Mouse (Mus musculus): ENCODE measurements around the gene Zfp628.

Gene Zfp628

DNA sequence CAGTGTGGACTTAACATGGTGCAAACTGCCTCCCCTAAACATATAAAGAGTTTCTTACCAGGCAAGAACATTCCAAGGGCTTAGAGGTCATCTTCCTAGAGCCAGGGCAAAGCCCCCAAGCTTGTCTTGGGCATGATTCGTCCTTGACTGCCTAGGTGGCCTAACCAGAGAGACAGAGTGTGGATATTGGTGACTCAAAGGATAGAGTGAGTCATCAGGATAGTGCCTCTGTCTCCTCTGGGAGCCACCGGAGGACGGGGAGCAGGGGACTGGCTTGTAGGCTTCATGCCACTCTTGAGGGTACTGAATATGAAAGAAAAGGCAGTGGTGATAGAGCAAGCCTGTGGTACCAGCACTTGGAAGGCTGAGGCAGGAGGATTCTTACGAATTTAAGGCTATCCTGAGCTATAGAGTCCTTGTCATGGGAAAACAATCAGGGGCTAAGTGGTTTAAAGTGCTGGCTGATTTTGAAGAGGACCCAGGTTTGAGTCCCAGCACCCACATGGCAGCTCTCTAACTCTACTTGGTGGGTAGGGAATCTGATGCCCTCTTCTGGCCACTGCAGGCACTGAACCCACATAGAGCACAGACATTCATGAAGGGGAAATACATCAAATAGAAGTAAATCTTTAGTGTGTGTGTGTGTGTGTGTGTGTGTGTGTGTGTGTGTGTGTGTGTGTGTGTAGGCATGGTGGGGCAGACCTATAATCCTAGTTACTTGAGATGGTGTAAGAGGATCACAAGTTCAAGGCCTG, 19.3 kb downstream of the Zfp628 start:
- ATAC-seq (ENCODE audit: insufficient number of reproducible peaks, low FRiP score, low TSS enrichment) = no peak

DNA sequence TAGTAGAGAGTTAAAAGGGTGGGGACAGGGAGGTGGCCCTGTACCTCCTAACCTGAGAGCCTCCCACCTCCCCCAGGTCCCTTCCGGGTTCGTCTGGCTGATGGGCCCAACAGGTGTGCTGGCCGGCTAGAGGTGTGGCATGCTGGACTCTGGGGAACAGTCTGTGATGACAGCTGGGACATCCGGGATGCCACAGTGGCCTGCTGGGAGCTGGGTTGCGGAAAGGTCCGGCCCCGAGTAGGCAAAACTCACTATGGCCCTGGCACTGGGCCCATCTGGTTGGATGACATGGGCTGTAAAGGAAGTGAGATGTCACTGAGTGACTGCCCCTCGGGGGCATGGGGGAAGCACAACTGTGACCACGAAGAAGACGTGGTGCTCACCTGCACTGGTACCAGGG, 21.8 kb downstream of the Zfp628 start:
- no peak for ATAC-seq (ENCODE audit: insufficient number of reproducible peaks, low FRiP score, low TSS enrichment)

DNA sequence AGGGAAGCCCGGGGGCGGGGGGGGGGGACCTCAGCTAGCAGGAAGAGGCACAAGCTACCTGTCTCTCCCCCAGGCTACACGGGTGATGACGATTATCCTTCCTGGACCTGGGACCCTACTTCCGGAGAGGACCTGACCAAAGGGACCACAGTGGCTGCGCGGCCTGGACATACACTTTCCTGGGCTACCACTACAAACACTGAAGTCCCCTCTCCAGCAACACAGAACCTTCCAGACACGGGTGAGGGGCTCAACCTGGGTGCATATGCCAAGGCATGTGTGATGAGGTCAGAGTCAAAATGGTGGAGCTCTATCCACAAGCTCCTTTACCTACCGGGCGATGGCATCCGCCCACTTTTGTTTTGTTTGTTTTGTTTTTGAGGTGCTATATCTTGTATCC, 22.4 kb downstream of the Zfp628 start:
- no peak for ATAC-seq (ENCODE audit: insufficient number of reproducible peaks, low FRiP score, low TSS enrichment)

DNA sequence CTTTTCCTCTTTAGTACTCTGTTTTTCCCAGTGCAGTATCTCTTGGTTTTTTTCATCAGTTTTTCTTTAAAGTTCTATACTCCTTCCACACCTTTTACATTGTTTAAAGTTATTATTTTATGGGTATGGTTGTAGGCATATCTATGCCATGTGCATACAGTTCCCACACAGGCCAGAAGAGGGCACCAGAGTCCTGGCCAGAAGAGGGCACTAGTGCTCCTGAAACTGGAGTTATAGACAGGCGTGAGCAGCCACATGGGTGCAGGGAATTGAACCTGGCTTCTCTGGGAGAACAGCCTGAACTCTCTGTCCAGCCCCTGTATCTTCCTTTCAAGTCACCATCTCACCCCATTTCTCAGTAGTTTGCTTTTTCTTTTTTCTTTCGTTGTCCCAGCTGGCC, 23.4 kb downstream of the Zfp628 start:
- ATAC-seq (ENCODE audit: insufficient number of reproducible peaks, low FRiP score, low TSS enrichment) = no peak

DNA sequence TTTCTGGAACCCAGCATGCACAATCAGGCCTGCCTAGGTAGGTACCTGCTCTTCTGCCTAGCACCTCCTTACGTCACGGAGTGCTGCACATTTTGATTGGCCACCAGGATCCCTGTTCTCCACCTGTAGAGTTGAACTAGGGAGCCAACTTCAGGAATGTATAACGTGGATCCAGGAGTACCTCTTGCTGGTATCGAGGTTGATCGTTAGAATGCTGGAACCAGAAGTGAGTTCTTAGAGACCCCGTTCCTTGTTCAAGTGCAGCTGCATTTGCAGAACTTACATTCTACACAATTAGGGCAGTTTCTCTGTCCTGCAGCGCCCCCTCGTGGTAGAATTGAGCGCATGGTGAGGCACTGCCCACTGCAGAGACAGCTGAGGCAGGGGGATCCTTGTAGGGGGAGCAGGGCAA, 25.1 kb downstream of the Zfp628 start:
- 0 out of 2 replicates have a peak, but pooled peaks have one; percentile 34 for ATAC-seq (ENCODE audit: insufficient number of reproducible peaks, low FRiP score, low TSS enrichment)

DNA sequence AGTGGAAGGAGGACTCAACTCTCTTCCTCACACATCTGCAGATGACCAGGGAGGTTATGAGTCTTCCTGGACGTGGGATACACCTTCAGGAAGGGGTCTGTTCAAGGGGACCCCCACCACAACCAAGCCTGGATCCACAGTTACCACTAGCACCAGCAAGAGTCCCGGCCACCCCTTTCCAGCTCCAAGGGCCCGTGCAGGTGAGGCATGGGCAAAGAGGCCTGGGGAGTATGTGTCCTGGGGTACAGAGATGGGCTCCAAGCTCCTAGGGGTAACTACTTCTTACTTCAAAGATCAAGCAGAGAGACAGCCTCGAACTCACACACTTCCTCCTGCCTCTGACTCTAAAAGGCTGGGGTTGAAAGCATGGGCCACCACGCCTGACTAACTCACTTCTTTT, 27.7 kb downstream of the Zfp628 start:
- no peak for ATAC-seq (ENCODE audit: insufficient number of reproducible peaks, low FRiP score, low TSS enrichment)

DNA sequence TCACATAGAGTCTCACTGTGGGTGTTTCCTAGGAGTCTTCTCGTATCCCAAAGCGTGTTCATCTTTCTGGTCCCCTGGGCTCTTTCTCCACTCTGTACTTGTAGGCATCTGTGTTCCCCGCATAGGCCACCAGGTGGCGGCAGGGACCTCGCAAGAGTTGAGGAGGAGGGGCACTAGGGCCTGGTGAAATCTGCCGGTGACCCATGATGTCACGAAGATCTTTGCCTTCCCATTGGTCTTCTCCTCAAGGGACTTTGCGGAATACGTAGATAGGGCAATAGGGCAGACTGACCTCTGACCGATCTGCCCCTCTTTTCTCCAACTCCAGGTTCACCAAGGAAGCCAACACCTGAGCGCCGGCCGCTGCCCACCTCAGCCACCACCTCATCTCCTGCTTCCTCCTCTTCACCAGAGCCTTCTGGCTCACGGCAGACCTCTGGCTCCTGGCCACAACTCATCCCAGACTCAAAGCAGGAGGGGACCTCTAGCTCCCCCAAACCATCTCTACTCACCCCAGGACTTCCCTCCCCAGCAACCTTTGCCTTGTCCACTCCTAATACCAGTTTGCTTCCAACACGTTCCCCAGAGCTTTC, 28.3 kb downstream of the Zfp628 start:
- peak; percentile 87 for ATAC-seq (ENCODE audit: insufficient number of reproducible peaks, low FRiP score, low TSS enrichment)

DNA sequence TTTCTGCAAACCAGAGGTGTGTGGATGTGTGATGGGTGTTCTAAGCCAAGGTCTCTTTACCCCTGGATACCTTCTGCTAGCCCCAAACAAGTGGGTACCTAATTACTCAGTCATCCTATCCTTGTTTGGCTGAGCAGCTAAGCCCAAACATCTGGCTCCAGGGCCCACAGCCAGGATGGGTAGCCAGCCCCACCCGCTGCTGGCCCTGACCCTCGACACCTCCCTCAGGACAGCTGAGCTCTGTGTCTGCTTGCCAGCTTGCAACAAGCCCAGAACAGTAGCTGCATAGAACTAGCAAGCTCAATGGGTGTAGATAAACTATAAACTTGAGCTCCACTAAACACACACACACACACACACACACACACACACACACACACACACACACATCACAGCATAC, 32.8 kb downstream of the Zfp628 start:
- ATAC-seq (ENCODE audit: insufficient number of reproducible peaks, low FRiP score, low TSS enrichment) = no peak

DNA sequence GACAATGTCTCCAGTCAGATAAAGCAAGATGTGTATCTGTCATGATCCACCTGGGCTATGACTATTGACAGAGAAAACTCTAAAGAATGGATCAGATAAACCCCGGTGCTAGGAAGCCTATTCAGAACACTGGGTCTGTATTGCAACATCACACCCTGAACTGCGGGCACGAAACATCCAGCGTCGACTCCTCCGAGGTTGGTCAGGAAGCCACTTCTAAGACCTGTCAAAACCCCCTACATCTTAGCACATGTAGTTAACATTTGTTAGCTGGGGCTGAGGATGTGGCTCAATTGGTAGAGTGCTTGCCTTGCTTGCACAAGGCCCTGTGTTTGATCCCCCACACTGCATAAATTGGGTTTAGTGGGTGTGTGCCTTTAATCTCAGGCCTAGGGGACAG, 33.4 kb downstream of the Zfp628 start:
- no peak for ATAC-seq (ENCODE audit: insufficient number of reproducible peaks, low FRiP score, low TSS enrichment)

DNA sequence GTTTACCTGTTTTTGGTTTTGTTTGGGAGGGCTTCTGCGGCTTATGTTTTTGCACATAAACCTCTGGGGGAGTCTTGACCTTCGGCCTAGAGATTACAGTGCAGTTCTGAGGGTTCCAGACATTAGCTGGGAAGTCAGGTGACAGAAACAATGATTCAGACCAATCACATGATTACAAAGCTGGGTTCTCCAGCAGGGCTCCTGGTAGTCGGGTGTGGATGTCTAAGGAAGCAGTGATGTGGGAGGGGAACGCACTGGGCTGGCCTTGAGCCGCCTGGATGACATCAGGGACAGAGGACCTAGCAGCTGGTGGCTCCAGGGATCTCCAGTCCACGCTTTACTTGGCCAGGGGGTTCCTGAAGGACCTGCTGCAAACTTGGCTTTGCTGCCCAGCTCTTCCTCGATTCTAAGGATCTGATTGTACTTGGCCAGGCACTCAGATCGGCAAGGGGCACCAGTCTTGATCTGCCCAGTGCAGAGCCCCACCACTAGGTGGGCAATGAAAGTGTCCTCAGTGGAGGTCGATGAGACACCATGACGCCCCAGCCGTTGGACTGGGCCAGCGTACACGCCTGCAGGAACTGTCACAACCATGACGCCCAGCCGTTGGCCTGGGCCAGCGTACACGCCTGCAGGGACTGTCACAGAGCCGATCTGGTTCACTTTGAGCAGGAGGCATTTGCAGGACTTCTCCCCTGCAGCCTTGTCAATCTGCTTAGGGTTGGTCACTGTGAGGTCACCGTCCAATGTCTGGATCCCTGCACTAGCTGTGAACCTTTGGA, 35.7 kb downstream of the Zfp628 start:
- ATAC-seq (ENCODE audit: insufficient number of reproducible peaks, low FRiP score, low TSS enrichment) = no peak

DNA sequence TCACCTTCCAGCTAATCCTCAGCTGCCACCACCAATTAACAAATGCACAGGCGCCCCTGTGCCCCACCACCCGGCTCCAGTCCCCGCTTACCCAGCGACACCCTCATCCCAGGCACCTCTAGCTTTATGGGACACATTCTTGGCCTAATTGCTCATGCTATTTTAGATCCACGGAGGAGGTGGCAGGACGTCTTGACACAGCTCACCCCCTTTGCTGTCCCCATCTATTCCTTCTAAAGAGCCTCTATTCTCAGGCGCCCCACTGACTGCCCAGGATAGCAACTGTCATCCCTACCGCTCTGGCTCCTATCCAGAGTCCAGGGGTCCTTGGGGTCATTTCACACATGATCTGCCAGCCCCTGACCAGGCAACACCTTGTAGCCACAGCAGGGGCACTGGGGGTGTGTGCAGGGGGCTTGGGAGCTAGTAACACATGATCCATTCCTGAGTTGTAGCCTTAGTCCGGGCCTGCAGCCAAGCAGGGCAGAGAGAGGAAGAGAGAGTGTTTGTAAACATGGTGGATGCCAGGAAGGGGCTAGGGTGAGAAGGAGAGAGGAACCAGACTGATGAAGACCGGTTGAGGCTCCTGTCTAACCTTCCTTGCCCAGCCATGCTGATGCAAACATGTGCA, 38.9 kb downstream of the Zfp628 start:
- ATAC-seq (ENCODE audit: insufficient number of reproducible peaks, low FRiP score, low TSS enrichment) = no peak

DNA sequence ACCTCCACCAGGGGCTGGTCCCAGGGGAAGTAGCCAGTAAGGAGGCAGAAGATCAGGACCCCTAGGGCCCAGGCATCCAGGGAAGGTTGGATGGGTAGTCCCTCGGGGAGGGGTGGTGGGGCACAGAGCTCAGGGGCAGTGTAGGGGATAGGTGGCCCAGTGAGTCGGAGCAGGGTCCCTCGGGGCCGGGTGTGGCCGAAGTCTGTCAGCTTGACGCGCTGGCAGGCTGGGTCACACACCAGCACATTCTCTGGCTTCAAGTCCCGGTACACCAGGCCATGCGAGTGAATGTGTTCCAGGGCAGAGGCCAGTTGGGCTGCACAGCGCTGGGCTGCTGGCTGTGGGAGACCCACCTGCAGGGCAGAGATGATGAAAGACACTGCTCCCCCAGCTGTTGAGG, 42.3 kb downstream of the Zfp628 start:
- no peak for ATAC-seq (ENCODE audit: insufficient number of reproducible peaks, low FRiP score, low TSS enrichment)

DNA sequence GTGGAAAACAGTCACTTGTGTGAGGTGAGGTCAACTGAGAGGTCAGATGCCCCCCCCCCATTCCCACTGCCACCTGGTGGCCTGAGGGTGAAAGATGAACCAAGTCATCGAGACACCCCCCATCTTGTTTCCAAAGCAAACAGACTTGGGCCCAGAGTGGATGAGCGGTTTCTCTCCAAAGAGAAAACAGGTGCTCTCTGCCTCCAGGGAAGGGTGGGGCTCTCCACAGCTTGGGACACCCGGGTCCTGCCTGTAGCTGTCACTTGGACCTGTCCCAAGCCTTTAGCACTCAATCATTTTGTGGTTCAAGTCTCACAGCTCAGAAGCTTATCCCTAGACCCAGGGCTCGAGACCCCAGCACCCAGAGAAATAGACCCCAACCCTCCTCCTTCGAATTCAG, 48.5 kb downstream of the Zfp628 start:
- no peak for ATAC-seq (ENCODE audit: insufficient number of reproducible peaks, low FRiP score, low TSS enrichment)

DNA sequence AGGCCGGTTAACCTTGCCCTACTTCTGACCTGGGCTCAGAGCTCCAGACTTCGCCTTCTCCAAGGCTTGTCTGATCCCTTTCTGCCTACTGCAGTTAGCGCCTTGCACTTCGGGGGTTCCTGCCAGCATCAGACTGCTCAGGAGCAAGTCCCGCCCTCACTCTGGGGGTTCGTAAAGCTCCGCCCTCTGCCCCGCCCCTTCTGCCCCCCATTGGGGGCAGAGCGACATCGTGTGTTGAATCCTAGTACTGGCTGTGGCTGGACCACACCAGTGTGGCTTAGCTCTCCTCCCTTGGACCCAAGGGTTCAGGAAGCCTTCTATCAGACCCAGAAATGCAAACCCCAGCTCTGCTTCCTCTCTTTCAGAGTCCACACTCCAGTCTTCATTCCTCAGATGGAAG, 49.3 kb downstream of the Zfp628 start, which contains the start of gene Sbk2:
TSS of gene Sbk2 (minus strand) at position 135 of the 400 bp plus-strand sequence.
- ATAC-seq (ENCODE audit: insufficient number of reproducible peaks, low FRiP score, low TSS enrichment) = no peak

DNA sequence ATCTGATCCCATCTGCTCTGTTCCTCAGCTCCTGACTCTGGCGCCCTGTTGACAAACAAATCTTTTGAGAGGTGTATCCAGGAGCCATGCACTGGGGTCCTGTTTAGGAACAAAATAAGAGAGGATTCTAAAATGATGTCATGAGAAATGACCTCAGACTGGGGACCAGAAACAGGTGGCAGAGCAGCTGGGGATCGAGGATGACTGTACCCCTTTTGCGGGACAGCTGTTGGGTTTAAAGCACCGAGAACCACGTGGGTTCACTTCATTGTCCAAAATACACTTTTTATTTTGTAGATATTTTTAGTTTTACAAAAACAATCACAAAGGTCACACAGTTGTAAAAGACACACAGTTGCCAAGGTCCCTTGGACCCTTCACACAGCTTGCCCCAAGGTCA, 50.0 kb downstream of the Zfp628 start:
- ATAC-seq (ENCODE audit: insufficient number of reproducible peaks, low FRiP score, low TSS enrichment) = no peak

DNA sequence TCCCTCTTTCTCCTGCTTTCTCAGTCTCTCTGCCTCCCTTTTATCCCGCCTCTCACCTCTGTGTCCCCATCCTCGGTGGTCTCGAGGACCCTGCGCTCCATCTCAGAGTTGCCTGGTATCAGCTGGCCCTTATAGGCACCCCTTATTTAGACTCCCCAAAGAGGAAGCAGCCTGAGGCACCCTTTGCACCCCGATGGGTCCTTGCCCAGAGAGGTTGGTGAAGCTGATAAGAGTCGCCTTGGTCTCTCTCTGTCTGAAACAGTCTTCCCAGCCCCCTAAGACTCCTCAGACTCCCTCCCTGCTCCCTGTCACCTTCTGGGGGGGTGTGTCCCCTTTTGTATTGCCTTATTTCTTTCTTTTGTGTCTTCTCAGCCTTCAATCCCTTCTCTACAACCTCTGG, 56.1 kb downstream of the Zfp628 start, which contains the start of gene Sbk3:
TSS of gene Sbk3 (minus strand) at position 101 of the 400 bp plus-strand sequence.
- no peak for ATAC-seq (ENCODE audit: insufficient number of reproducible peaks, low FRiP score, low TSS enrichment)
